Mouse (Mus musculus) intestine, embryonic 15.5 days (tissue): Measurements from ENCODE around the gene Nectin2. TPM values are rescaled to one million over a fixed set of nuclear protein-coding genes. Genes with fewer than 3 reads are reported as not detected.
A peak's percentile ranks its signal among the peaks of the same experiment; 100 is the strongest.

Experiments
- ATAC-seq: fragments of 200-750 bp; cut with Nextera tagmentation; 2 replicates; pipeline ENCODE4 v1.8.0; 2017; ENCODE audit warnings: moderate TSS enrichment, moderate library complexity
- H3K27ac ChIP-seq: fragments of 300-500 bp; sonication (generic); 2 replicates; pipeline ENCODE4 v1.5.1; 2015; ENCODE audit warnings: mild to moderate bottlenecking, inconsistent platforms
- H3K27me3 ChIP-seq: fragments of 300-500 bp; sonication (generic); replicated peaks from 2 replicates; pipeline ENCODE4 v1.6.1; 2015; ENCODE audit warnings: inconsistent platforms
- H3K36me3 ChIP-seq: fragments of 300-500 bp; sonication (generic); 2 replicates; pipeline ENCODE4 v1.6.1; 2015; ENCODE audit warnings: inconsistent platforms
- H3K4me1 ChIP-seq: fragments of 300-500 bp; sonication (generic); replicated peaks from 2 replicates; pipeline ENCODE4 v1.6.1; 2015; ENCODE audit warnings: inconsistent platforms
- H3K4me2 ChIP-seq: fragments of 300-500 bp; sonication (generic); replicated peaks from 2 replicates; pipeline ENCODE4 v1.6.1; 2015; ENCODE audit warnings: mild to moderate bottlenecking, inconsistent platforms
- H3K4me3 ChIP-seq: fragments of 300-500 bp; sonication (generic); replicated peaks from 2 replicates; pipeline ENCODE4 v1.5.1; 2015; ENCODE audit warnings: inconsistent platforms
- H3K9ac ChIP-seq: fragments of 300-500 bp; sonication (generic); 2 replicates; pipeline ENCODE4 v1.6.1; 2015; ENCODE audit warnings: inconsistent platforms
- H3K9me3 ChIP-seq: fragments of 300-500 bp; sonication (generic); 2 replicates; pipeline ENCODE4 v1.6.1; 2016; ENCODE audit warnings: inconsistent platforms
- WGBS: fragments of 180-500 bp; shearing (Covaris S2); methylation state at CpG from one replicate; pipeline ENCODE4 v1.1.7; 2015; 5-methylcytosine and 5-hydroxymethylcytosine counted together
- polyA plus RNA-seq: library from polyadenylated mRNA; unstranded; fragments of >200 nt; fragmentation: Nextera tagmentation; extraction: Ambion mirVana; gene quantifications from 2 replicates; pipeline ENCODE4 v1.2.1, GENCODE M21; 2015

The Nectin2 gene
- polyA plus RNA-seq, 1 experiment from 2014 or later, result 148 TPM

DNA sequence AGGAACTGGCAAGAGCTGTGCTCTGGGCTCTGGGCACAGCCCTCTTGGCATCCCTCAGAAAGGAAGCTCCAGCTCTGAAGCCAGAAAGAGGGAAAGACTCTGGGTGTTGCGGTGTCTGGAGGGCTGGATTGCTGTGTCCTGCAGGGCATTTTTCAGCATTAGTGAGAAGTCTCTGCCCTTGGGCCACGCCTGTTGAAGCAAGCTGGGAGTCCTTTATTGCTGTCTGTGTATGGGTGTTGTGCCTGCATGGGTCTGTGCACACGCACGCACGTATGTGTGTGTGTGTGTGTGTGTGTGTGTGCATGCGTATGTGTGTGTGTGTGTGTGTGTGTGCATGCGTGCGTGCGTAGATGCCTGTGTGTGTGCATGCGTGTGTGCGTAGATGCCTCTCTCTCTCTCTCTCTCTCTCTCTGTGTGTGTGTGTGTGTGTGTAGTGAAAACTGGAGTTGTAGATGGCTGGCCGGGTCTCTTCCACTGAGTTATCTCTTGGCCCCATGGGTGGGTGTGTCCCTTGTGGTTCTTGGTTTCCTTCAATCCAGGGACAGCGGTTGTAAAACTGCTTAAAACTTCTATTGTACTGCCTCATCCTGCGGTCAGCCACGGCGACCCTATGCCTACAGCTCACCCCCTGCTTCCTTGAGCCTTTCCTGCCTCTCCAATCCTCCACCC, 13.8 kb downstream of the Nectin2 start:
- Histone ChIP-seq H3K4me1 (peaks cover 5% of the 10 kb centered on the region), H3K9me3 (no peaks in the 10 kb centered on the region), H3K4me3 (no peak overlapping the region), H3K27ac (no peak overlapping the region), H3K36me3 (peaks cover 48% of the 10 kb centered on the region), H3K27me3 (no peaks in the 10 kb centered on the region), H3K4me2 (no peak overlapping the region), H3K9ac (no peak overlapping the region)
- WGBS, result 84% methylated on average over 16 of the region's 16 CpGs
- 0 out of 2 replicates have a peak, but pooled peaks have one; percentile 13 for ATAC-seq

DNA sequence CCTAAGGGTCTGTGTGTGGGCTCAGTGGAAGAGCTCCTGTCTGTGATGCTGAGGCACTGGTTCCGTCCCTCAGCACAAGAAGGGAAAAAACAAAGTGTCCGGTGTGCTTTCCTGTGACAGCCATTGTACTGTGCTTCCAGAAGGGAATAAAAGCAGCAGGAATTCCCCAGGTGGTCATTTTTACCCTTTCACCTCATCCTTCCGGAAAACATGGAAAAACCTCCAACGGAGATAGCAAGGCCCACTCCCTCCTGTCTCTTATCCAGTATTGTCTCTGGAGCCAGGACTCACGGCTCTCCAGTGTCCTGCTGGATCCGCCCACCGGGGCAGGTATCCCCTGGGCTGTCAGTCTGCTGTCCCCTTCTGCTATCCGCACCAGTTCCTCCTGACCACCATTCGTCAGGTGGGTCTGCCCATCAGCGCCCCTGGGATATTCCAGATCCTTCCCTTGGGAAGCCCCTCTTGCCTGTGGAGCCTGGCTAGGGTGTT, 16.1 kb downstream of the Nectin2 start:
- Histone ChIP-seq H3K4me2 (no peak overlapping the region), H3K4me3 (no peak overlapping the region), H3K9me3 (no peaks in the 10 kb centered on the region), H3K27me3 (no peaks in the 10 kb centered on the region), H3K9ac (no peak overlapping the region), H3K36me3 (peaks cover 60% of the 10 kb centered on the region), H3K27ac (no peak overlapping the region), H3K4me1 (no peaks in the 10 kb centered on the region; the same call in 1 of the 2 replicates)
- ATAC-seq, result no peak
- WGBS, result 85% methylated on average over 10 of the region's 10 CpGs

DNA sequence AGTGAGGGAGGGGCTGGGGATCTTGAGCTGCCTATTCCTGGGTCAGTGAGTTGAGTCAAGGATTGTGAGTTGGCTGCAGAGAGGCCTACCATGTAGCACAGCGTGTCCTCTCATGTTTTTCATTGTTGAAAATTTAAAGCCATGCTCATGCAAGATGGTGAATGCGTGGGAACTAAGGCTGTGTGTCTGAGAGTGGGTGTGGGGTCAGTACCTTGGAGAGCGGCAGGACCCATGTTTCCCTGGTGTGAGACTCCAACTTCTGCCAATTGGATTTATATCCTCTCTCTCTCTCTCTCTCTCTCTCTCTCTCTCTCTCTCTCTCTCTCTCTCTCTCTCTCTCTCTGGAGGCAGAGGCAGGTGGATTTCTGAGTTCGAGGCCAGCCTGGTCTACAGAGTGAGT, 23.7 kb downstream of the Nectin2 start:
- Histone ChIP-seq H3K4me2 (no peak overlapping the region), H3K9me3 (no peaks in the 10 kb centered on the region), H3K27ac (no peak overlapping the region), H3K4me1 (no peaks in the 10 kb centered on the region), H3K9ac (no peak overlapping the region), H3K4me3 (no peak overlapping the region), H3K27me3 (no peaks in the 10 kb centered on the region), H3K36me3 (peaks cover 79% of the 10 kb centered on the region)
- WGBS, result 93% methylated on average over 4 of the region's 4 CpGs
- no peak for ATAC-seq

DNA sequence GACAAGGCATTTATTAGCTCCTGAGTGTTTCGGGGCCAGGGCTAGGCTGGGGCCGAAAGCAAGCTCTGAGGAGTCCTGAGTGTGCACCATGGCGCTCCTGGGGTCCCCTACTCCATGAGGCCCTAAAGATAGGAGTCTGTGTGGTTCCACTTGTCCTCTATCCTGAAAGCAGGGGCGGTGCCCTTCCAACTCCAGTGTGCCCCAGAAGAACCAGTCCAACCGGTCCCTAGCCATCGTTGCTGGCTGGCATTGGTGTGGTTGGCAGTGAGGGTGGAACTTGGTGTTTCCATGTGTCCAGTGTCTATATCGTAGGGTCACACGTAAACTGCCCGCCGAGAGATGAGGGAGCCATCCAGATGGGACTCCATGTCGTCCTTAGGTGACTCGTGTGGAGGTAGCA, 26.1 kb downstream of the Nectin2 start:
- peak; percentile 35; the same call in 1 of the 2 replicates for ATAC-seq
- H3K9ac ChIP-seq, result no peak overlapping the region
- 94% methylated on average over 12 of the region's 12 CpGs for WGBS

DNA sequence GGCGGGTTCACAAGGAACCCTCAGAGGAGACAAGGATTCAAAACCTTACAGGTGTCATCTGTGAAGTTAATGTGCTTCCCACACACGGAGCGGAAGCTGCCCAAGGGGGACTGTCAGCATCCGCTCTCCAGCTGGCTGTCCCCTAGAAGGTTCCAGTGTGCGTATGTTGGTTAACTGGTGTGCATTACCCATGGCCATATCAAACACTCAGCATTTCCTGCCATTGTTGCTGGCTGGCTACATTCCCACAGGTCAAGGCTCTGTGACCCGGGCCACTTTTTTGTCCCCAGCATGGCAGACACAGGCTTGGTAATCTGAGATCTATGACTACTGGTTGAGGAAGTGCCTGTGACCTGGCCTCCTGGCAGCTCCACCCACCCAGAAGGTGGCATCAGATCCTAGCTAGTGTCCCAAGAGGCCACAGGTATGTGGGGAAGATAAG, 27.5 kb downstream of the Nectin2 start:
- H3K4me1 ChIP-seq, result no peaks in the 10 kb centered on the region
- no peaks in the 10 kb centered on the region for H3K27me3 ChIP-seq
- no peak for ATAC-seq
- H3K27ac ChIP-seq, result no peak overlapping the region
- H3K36me3 ChIP-seq, result peaks cover 57% of the 10 kb centered on the region
- no peak overlapping the region for H3K4me3 ChIP-seq
- H3K4me2 ChIP-seq, result no peak overlapping the region
- no peak overlapping the region for H3K9ac ChIP-seq
- H3K9me3 ChIP-seq, result no peaks in the 10 kb centered on the region
- 85% methylated on average over 6 of the region's 6 CpGs for WGBS

More for the DNA sequence above, 26.1 kb downstream of the Nectin2 start:
- H3K4me3 ChIP-seq, result no peak overlapping the region
- H3K27me3 ChIP-seq, result no peaks in the 10 kb centered on the region
- H3K4me2 ChIP-seq, result no peak overlapping the region
- no peaks in the 10 kb centered on the region for H3K4me1 ChIP-seq
- H3K9me3 ChIP-seq, result no peaks in the 10 kb centered on the region
- no peak overlapping the region for H3K27ac ChIP-seq
- H3K36me3 ChIP-seq, result peaks cover 67% of the 10 kb centered on the region

DNA sequence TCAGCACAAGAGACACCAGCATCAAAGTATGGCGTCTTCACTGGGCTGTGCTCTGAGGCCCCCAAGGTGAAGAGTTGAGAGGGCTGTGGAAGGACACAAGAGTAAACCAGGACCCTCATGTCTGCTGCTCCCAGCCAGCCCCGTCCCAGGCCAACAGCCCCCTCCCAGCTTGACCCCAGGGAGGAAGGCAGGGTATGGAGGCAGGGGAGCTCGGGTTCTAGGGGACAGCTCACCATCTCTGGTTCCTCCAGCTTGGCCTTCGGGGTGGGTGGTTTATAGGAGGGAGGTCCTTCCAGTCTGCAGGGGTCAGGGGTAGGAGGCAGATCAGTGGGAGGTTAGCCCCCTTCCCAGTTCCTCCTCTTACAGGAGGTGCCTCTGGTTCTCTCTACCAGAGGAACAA, 31.1 kb downstream of the Nectin2 start:
- H3K36me3 ChIP-seq, result peaks cover 26% of the 10 kb centered on the region
- no peak overlapping the region for H3K9ac ChIP-seq
- H3K4me1 ChIP-seq, result peaks cover 1% of the 10 kb centered on the region; the same call in 1 of the 2 replicates
- no peak overlapping the region for H3K4me3 ChIP-seq
- ATAC-seq, result no peak
- no peak overlapping the region for H3K27ac ChIP-seq
- no peaks in the 10 kb centered on the region for H3K9me3 ChIP-seq
- H3K27me3 ChIP-seq, result no peaks in the 10 kb centered on the region
- no peak overlapping the region for H3K4me2 ChIP-seq
- 88% methylated on average over 4 of the region's 4 CpGs for WGBS

DNA sequence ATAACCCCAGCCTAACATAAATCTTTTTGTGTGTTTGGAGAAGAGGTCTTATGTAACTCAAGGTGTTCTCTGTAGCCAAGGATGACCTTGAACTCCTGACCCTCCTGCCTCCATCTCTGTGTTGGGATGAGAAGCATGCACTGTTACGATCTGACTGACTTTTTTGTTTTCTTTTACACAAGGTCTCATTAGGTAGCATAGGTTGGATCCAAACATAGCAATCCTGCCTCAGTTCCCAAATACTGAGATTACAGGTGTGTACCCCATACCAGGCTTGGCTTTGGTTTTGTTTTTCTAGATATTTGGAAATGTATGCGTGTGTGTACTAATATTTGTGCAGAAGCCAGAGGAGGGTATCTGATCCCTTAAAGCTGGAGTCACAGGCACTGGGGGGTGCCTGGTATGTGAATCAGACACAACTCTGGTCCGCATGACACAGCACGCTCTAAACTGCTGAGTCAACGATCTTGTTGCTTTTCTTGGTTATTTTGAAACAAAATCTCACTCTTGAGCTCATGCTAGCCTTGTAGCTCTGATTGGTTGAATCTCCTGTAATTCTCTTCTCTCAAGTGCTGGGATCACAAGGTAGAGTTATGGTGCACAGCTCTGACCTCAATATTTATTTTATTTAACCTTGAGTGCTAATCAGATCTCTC, 31.9 kb downstream of the Nectin2 start:
- H3K4me2 ChIP-seq, result no peak overlapping the region
- no peaks in the 10 kb centered on the region for H3K9me3 ChIP-seq
- peaks cover 19% of the 10 kb centered on the region for H3K36me3 ChIP-seq
- no peak overlapping the region for H3K9ac ChIP-seq
- ATAC-seq, result no peak
- no peak overlapping the region for H3K4me3 ChIP-seq
- peaks cover 8% of the 10 kb centered on the region; the same call in 1 of the 2 replicates for H3K4me1 ChIP-seq
- 91% methylated on average over 5 of the region's 5 CpGs for WGBS
- no peaks in the 10 kb centered on the region for H3K27me3 ChIP-seq
- no peak overlapping the region for H3K27ac ChIP-seq

DNA sequence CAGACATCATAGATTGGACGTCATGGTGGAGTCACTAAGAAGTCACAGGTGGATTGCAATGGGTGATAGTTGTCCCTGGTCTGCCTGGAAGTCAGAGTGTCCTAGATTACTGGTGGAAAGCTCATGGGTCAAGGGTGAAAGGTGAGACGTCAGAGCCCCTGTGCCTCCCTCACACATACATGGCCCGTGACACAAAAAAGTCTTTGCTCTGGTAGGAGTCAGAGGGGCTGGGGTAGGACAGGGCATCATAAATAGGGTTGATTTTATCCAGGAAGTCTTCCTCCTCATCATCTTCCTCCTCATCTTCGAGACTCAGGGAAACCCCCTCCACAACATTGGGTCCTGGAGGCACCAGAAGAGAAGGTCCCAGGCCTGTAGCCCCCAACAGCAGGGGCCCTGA, 32.9 kb downstream of the Nectin2 start:
- 85% methylated on average over 4 of the region's 4 CpGs for WGBS
- Histone ChIP-seq H3K27ac (no peak overlapping the region), H3K9me3 (no peaks in the 10 kb centered on the region), H3K27me3 (no peaks in the 10 kb centered on the region), H3K4me2 (no peak overlapping the region), H3K4me1 (peaks cover 9% of the 10 kb centered on the region; the same call in 1 of the 2 replicates), H3K4me3 (no peak overlapping the region), H3K36me3 (peaks cover 18% of the 10 kb centered on the region), H3K9ac (no peak overlapping the region)
- ATAC-seq, result no peak

DNA sequence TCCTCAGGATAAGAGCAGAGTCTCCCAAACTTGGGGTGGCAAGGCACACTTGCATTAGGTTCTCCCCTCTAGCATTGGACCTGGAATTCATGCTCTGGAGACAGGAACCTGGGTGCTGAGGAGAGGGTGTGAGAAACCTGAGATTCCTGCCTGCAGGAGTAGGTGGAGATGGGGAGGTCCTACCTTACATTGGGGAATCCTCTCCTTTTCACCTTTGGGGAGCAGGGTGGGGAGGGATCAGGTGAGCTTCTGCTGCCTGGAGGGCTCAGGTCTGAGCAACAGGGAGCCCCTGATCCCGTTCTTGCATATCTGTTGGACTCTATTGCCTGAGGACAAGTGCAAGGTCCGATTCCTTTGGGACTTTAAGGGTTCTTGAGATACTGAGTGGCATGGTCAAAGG, 33.5 kb downstream of the Nectin2 start:
- Histone ChIP-seq H3K27me3 (no peaks in the 10 kb centered on the region), H3K36me3 (peaks cover 22% of the 10 kb centered on the region), H3K4me3 (no peak overlapping the region), H3K9me3 (no peaks in the 10 kb centered on the region), H3K9ac (0 out of 2 replicates have a peak overlapping the region, but pooled peaks have one; percentile 31), H3K27ac (peak overlapping the region; percentile 86; the same call in 1 of the 2 replicates), H3K4me1 (peaks cover 9% of the 10 kb centered on the region; the same call in 1 of the 2 replicates), H3K4me2 (peak overlapping the region; percentile 70)
- no peak for ATAC-seq
- 83% methylated on average over 2 of the region's 2 CpGs for WGBS

DNA sequence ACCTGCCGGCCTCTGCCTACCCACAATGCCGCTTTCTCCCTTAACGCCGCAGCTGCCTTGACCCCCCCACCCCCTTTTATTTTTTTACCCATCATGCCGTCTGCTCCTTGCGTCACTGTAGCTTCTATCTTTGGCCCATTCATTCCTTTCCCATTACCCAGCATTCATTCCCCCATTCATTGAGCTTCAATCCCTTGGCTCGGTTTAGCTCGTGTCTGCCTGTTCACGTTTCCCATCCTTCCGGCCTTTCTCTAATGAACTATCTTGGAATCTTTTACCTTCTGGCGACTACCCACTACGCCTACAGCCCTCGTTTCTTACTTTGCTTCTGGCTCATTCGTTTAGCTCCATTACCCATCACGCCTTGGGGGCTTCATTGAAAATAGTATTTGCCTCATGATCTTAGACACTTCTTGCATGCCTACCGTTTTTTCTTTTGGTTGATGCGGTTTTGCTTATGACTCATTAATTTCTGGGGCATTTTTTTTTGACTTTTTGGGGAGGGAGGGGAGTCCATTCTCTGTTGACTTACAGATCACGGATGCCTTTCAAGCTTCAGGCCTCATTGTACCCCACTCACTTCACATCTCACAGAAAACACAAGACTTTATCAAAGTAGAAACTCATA, 34.1 kb downstream of the Nectin2 start:
- ATAC-seq, result no peak

DNA sequence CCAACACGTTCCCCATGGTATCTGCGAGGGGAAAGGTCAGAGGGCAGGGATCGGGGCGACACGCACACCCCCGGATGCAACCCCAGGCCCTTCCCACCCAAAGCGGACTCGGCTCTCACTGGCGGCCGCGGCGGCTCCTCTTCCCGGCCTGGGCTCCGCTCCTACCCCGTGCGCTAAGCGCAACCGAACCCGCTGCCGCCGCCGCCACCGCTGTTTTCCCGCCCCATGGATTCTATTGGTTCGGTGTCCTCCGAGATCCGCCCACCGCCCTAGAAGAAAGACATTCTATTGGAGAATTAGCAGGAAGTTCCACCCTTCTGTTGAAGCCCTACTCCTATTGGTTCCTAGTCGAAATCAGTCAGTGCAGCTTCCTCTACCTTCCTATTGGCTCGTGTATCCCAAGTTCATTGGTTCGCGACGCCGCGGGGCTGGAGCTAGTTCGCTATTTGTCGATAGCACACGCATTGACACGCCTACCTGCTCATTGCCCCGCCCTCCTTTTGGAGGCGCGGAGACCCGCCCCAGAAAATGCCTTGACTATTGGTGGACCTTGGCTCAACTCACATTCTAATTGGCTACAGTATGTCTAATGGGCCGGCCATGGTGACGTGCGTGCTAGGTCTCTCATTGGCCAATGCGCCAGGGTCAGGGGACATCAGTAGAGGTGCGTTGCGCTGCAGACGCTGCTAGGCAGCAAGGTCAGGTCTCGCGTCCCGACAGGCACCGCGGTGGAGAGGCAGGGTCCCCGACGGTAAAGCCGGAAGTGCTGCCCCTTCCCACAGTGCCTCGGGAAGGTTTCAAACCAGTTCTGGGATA, 34.8 kb downstream of the Nectin2 start, which contains the start of gene Tomm40:
Gene Tomm40, minus strand, starts transcription at position 200 of the 816 bp plus-strand sequence.
- Histone ChIP-seq H3K27me3 (no peaks in the 10 kb centered on the region), H3K4me3 (peak within 1 kb of the TSS; percentile 100), H3K9me3 (no peaks in the 10 kb centered on the region), H3K36me3 (peaks cover 23% of the 10 kb centered on the region), H3K4me1 (peaks cover 9% of the 10 kb centered on the region; the same call in 1 of the 2 replicates), H3K4me2 (peak within 1 kb of the TSS; percentile 79), H3K27ac (peak within 1 kb of the TSS; percentile 86), H3K9ac (peak within 1 kb of the TSS; percentile 96)
- ATAC-seq, result peak; percentile 99
- under 1% methylated on average over 55 of the region's 59 CpGs for WGBS

More for the DNA sequence above, 34.1 kb downstream of the Nectin2 start:
- Histone ChIP-seq H3K27ac (peak overlapping the region; percentile 86), H3K27me3 (no peaks in the 10 kb centered on the region), H3K9ac (peak overlapping the region; percentile 31; the same call in 1 of the 2 replicates), H3K4me3 (peak overlapping the region; percentile 32), H3K36me3 (peaks cover 21% of the 10 kb centered on the region), H3K4me1 (peaks cover 9% of the 10 kb centered on the region; the same call in 1 of the 2 replicates), H3K4me2 (peak overlapping the region; percentile 70), H3K9me3 (no peaks in the 10 kb centered on the region)
- 5% methylated on average over 18 of the region's 18 CpGs for WGBS
